Mouse (Mus musculus) megakaryocyte, adult 5-6 weeks (primary cell): Measurements from ENCODE around the gene Ccdc116. TPM values are rescaled to one million over a fixed set of nuclear protein-coding genes. Genes with fewer than 3 reads are reported as not detected.

Experiments used
- ATAC-seq: 2 replicates; pipeline ENCODE4 v1.8.0; 2016; ENCODE audit warnings: mild to moderate bottlenecking, inconsistent platforms; ENCODE audit not compliant: poor library complexity, severe bottlenecking
- total RNA-seq, 2 experiments: library from RNA; stranded (forward) in 1 of 2; stranded (reverse) in 1 of 2; fragments of 153-499, 151-499 nt in 1 of 2; fragments of 221-1000, 200-1000 nt in 1 of 2; gene quantifications; 2 replicates each; pipeline versions ENCODE4 v1.2.3 to v1.2.4; 2015 to 2017

Ccdc116 gene
- total RNA-seq, 2 experiments from 2014 or later, result 0.13 to 0.26 TPM

- ATAC-seq, result peak; percentile 53
These were observed 15.6 kb downstream of the Ccdc116 start for GRCm38 (mm10) chr16:17131191-17132088.

- peak; percentile 36 for ATAC-seq
These were observed 19.7 kb downstream of the Ccdc116 start for GRCm38 (mm10) chr16:17127292-17127691.

- ATAC-seq, result peak; percentile 98
These were observed 22.0 kb downstream of the Ccdc116 start, which contains the start of gene 2610318N02Rik for GRCm38 (mm10) chr16:17124871-17125520. 2610318N02Rik (minus strand) TSS chr16:17125167.

GRCm38 (mm10) chr16:17124119-17124870 is 22.7 kb downstream of the Ccdc116 start:
- ATAC-seq, result no peak; the same call in 1 of the 2 replicates

GRCm38 (mm10) chr16:17121569-17121968 is 25.5 kb downstream of the Ccdc116 start:
- ATAC-seq, result no peak

- ATAC-seq, result no peak
These were observed 29.7 kb downstream of the Ccdc116 start for GRCm38 (mm10) chr16:17117309-17117799.

- ATAC-seq, result peak; percentile 93
These were observed 36.0 kb downstream of the Ccdc116 start, which contains the start of gene Ppil2 for GRCm38 (mm10) chr16:17110771-17111743. Ppil2 (minus strand) TSS chr16:17111257.

- ATAC-seq, result no peak
These were observed 42.4 kb downstream of the Ccdc116 start for GRCm38 (mm10) chr16:17104600-17104999.

GRCm38 (mm10) chr16:17102630-17103220 is 44.3 kb downstream of the Ccdc116 start:
- ATAC-seq, result no peak

GRCm38 (mm10) chr16:17096938-17097337 is 50.1 kb downstream of the Ccdc116 start:
- ATAC-seq, result no peak

Other genes starting within 250 kb of the Ccdc116 start
- 109 and 111 TPM in 2 replicates for gene Mapk1, start 163.8 kb downstream of the Ccdc116 start, total RNA-seq (2015)
- 114 and 121 TPM in 2 replicates for gene Mapk1, start 163.8 kb downstream of the Ccdc116 start, total RNA-seq (2017)
- gene Ypel1, start 77.5 kb downstream of the Ccdc116 start, total RNA-seq (2015), result 0.33 and 1.0 TPM in 2 replicates
- gene Ypel1, start 77.5 kb downstream of the Ccdc116 start, total RNA-seq (2017), result 0.15 TPM in 1 of 2 replicates, not detected in the other
- 64.8 and 83.6 TPM in 2 replicates for gene Ppil2, start 36.0 kb downstream of the Ccdc116 start, total RNA-seq (2015)
- gene Ppil2, start 36.0 kb downstream of the Ccdc116 start, total RNA-seq (2017), result 104 and 111 TPM in 2 replicates
- 6.3 and 6.5 TPM in 2 replicates for gene 2610318N02Rik, start 22.1 kb downstream of the Ccdc116 start, total RNA-seq (2015)
- gene 2610318N02Rik, start 22.1 kb downstream of the Ccdc116 start, total RNA-seq (2017), result 3.5 and 5.4 TPM in 2 replicates
- 76.6 and 79.4 TPM in 2 replicates for gene Sdf2l1, start 14.8 kb downstream of the Ccdc116 start, total RNA-seq (2015)
- 75.8 and 87.0 TPM in 2 replicates for gene Sdf2l1, start 14.8 kb downstream of the Ccdc116 start, total RNA-seq (2017)
- 2.8 and 5.2 TPM in 2 replicates for gene Ydjc, start 2.6 kb downstream of the Ccdc116 start, total RNA-seq (2015)
- gene Ydjc, start 2.6 kb downstream of the Ccdc116 start, total RNA-seq (2017), result 2.4 and 7.0 TPM in 2 replicates
- 373 and 400 TPM in 2 replicates for gene Ube2l3, start 55.4 kb upstream of the Ccdc116 start, total RNA-seq (2015)
- gene Ube2l3, start 55.4 kb upstream of the Ccdc116 start, total RNA-seq (2017), result 128 and 144 TPM in 2 replicates
- gene Rimbp3, start 61.4 kb upstream of the Ccdc116 start, total RNA-seq (2015), result not detected in 2 replicates
- 0.04 TPM in 1 of 2 replicates, not detected in the other for gene Rimbp3, start 61.4 kb upstream of the Ccdc116 start, total RNA-seq (2017)
- gene Hic2, start 86.3 kb upstream of the Ccdc116 start, total RNA-seq (2015), result 0.91 and 1.5 TPM in 2 replicates
- 0.77 and 0.89 TPM in 2 replicates for gene Hic2, start 86.3 kb upstream of the Ccdc116 start, total RNA-seq (2017)
- gene Tmem191c, start 128.8 kb upstream of the Ccdc116 start, total RNA-seq (2015), result 1.0 and 2.1 TPM in 2 replicates
- 2.9 and 4.1 TPM in 2 replicates for gene Tmem191c, start 128.8 kb upstream of the Ccdc116 start, total RNA-seq (2017)
- not detected in 2 replicates for gene Serpind1, start 184.1 kb upstream of the Ccdc116 start, total RNA-seq (2015)
- gene Serpind1, start 184.1 kb upstream of the Ccdc116 start, total RNA-seq (2017), result not detected in 2 replicates